Mouse (Mus musculus): Measurements from ENCODE around the gene Mad2l2. TPM values are rescaled to one million over a fixed set of nuclear protein-coding genes. Genes with fewer than 3 reads are reported as not detected.

Mad2l2 gene
- polyA plus RNA-seq (2015; fragmentation: Nextera tagmentation; extraction: Ambion mirVana) = 78.3 and 85.2 TPM in 2 replicates

GRCm38 (mm10) chr4:148130133-148130532, at the start of gene Mad2l2:
Gene Mad2l2, plus strand, starts transcription at chr4:148130384.
- Histone ChIP-seq H3K27me3 (peaks cover 23% of the 10 kb centered on the region), H3K27ac (peak within 1 kb of the TSS; percentile 67; the same call in 1 of the 2 replicates), H3K4me2 (replicated peaks) (peak within 1 kb of the TSS; percentile 91), H3K9ac (peak within 1 kb of the TSS; percentile 87), H3K4me3 (peak within 1 kb of the TSS; percentile 79), H3K9me3 (no peaks in the 10 kb centered on the region), H3K4me1 (peaks cover 15% of the 10 kb centered on the region), H3K36me3 (no peaks in the 10 kb centered on the region)
- 1% methylated on average over 18 of the region's 18 CpGs for WGBS
- peak; percentile 21; the same call in 1 of the 2 replicates for ATAC-seq (ENCODE audit: low FRiP score, low read depth)

- H3K4me3 ChIP-seq = no peak overlapping the region
- WGBS = 96% methylated on average over 1 of the region's 1 CpGs
- H3K36me3 ChIP-seq = peaks cover 23% of the 10 kb centered on the region
- no peaks in the 10 kb centered on the region for H3K27me3 ChIP-seq
- ATAC-seq (ENCODE audit: low FRiP score, low read depth) = no peak
- H3K27ac ChIP-seq = no peak overlapping the region
- H3K4me2 ChIP-seq (replicated peaks) = no peak overlapping the region
- no peaks in the 10 kb centered on the region for H3K9me3 ChIP-seq
- H3K9ac ChIP-seq = 0 out of 2 replicates have a peak overlapping the region, but pooled peaks have one; percentile 14
- peaks cover 18% of the 10 kb centered on the region for H3K4me1 ChIP-seq
Measured at GRCm38 (mm10) chr4:148080597-148080973, 49.6 kb upstream of the Mad2l2 start.

DNA sequence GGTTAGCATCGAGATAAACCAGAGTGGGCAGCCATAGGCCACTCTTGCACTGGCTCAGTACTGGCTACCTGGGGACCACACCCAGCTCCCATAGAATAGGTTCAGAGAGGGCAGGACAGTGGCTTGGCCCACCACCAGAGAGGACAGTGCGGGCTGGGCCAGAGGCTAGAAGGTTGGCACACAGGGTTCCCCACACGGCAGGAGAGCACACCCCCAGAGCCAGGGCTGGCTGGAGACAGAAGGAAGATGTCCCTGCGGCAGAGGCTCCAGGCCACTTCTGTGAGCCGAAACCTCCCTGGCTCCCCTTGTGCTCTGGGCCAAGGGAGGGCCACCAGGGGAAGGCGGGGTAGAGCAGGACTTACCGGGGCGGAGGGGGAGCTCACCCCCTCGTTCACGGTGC, 49.0 kb upstream of the Mad2l2 start:
- H3K9ac ChIP-seq = no peak overlapping the region
- no peak overlapping the region for H3K4me3 ChIP-seq
- no peak overlapping the region for H3K27ac ChIP-seq
- no peak for ATAC-seq (ENCODE audit: low FRiP score, low read depth)
- 94% methylated on average over 10 of the region's 10 CpGs for WGBS
- H3K4me2 ChIP-seq (replicated peaks) = no peak overlapping the region
- peaks cover 23% of the 10 kb centered on the region for H3K36me3 ChIP-seq
- no peaks in the 10 kb centered on the region for H3K9me3 ChIP-seq
- peaks cover 24% of the 10 kb centered on the region for H3K4me1 ChIP-seq
- no peaks in the 10 kb centered on the region for H3K27me3 ChIP-seq

- ATAC-seq (ENCODE audit: low FRiP score, low read depth) = no peak
- WGBS = 47% methylated on average over 12 of the region's 12 CpGs
- Histone ChIP-seq H3K4me3 (no peak overlapping the region), H3K36me3 (peaks cover 23% of the 10 kb centered on the region), H3K4me1 (peaks cover 36% of the 10 kb centered on the region), H3K9me3 (no peaks in the 10 kb centered on the region), H3K4me2 (replicated peaks) (no peak overlapping the region), H3K9ac (no peak overlapping the region), H3K27ac (no peak overlapping the region), H3K27me3 (no peaks in the 10 kb centered on the region)
Measured at GRCm38 (mm10) chr4:148082257-148083044, 47.7 kb upstream of the Mad2l2 start.

GRCm38 (mm10) chr4:148083176-148083899, 46.8 kb upstream of the Mad2l2 start:
- H3K36me3 ChIP-seq = peaks cover 23% of the 10 kb centered on the region
- no peaks in the 10 kb centered on the region for H3K9me3 ChIP-seq
- H3K4me2 ChIP-seq (replicated peaks) = no peak overlapping the region
- H3K4me3 ChIP-seq = no peak overlapping the region
- peak; percentile 20; the same call in 1 of the 2 replicates for ATAC-seq (ENCODE audit: low FRiP score, low read depth)
- no peak overlapping the region for H3K27ac ChIP-seq
- peak overlapping the region; percentile 50; the same call in 1 of the 2 replicates for H3K9ac ChIP-seq
- H3K4me1 ChIP-seq = peaks cover 40% of the 10 kb centered on the region
- no peaks in the 10 kb centered on the region for H3K27me3 ChIP-seq
- 52% methylated on average over 21 of the region's 21 CpGs for WGBS

- peaks cover 21% of the 10 kb centered on the region for H3K36me3 ChIP-seq
- 13% methylated on average over 8 of the region's 8 CpGs for WGBS
- peaks cover 40% of the 10 kb centered on the region for H3K4me1 ChIP-seq
- no peak overlapping the region for H3K9ac ChIP-seq
- no peak overlapping the region for H3K4me3 ChIP-seq
- no peak for ATAC-seq (ENCODE audit: low FRiP score, low read depth)
- no peak overlapping the region for H3K4me2 ChIP-seq (replicated peaks)
- H3K27ac ChIP-seq = no peak overlapping the region
- H3K9me3 ChIP-seq = no peaks in the 10 kb centered on the region
- no peaks in the 10 kb centered on the region for H3K27me3 ChIP-seq
Measured at GRCm38 (mm10) chr4:148084261-148084714, 45.9 kb upstream of the Mad2l2 start.

GRCm38 (mm10) chr4:148085131-148085906, 44.9 kb upstream of the Mad2l2 start:
- peaks cover 10% of the 10 kb centered on the region for H3K36me3 ChIP-seq
- no peak overlapping the region for H3K9ac ChIP-seq
- H3K27me3 ChIP-seq = no peaks in the 10 kb centered on the region
- 49% methylated on average over 10 of the region's 10 CpGs for WGBS
- H3K4me1 ChIP-seq = peaks cover 40% of the 10 kb centered on the region
- no peak overlapping the region for H3K4me3 ChIP-seq
- ATAC-seq (ENCODE audit: low FRiP score, low read depth) = no peak
- H3K27ac ChIP-seq = no peak overlapping the region
- H3K4me2 ChIP-seq (replicated peaks) = no peak overlapping the region
- no peaks in the 10 kb centered on the region for H3K9me3 ChIP-seq

DNA sequence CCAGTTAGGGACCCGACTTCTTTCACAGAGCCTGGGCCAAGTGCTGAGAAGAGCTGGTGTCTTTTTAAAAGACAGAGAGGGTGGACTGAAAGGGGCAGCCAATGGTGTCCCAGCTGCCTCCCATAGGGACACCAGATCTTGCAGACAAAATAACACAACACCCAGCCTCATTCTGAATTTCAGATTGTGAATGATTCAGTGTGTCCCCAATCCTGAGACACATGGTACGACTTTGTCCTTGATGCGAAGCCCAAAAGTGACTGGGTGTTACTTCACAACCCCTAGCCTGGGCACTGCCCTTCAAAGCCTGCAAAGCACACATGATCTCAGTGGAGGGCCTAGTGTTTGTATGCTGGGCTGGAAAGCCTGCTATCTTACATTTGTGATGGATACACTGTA, 44.3 kb upstream of the Mad2l2 start:
- no peak for ATAC-seq (ENCODE audit: low FRiP score, low read depth)
- WGBS = 68% methylated on average over 3 of the region's 3 CpGs

DNA sequence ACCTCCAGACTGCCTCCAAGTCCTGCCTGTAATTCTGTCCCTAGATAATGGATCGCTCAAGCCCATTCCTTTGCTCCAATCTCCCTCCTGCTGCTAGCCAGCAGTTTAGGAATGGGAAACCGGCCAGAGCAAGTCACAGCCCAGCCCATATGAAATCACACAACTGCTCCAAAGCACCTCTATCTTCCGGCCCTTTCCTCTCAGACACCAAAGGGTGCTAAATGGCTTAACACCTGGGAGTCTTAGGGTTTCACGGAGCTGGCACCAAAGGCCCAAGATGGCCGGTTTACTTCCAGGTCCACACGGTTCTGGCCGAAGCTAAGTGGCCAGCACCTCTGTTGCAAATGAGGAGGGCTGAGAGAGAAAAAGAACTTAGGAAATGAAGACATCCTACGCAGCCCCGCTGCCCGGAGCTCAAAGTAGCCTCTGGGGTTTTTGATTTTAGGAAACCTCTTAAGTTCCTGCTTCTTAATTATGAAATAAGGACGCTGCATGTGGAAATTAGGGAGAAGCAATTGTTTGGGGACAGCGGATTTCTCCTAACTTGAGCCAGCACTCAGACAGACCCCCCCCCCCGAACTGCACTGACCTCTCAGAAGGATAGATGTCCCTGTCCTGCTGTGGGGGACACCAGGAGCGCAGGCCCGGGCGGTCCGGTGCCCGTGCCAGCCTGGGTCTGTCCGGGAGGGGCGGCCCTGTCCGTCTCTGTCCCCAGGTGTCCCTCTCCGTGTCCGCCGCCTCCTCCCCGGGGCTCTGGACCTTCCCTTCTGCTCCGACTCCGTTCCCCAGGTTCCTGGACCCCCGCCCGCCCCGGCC, 42.9 kb upstream of the Mad2l2 start:
- Histone ChIP-seq H3K9me3 (no peaks in the 10 kb centered on the region), H3K27ac (peak overlapping the region; percentile 39; the same call in 1 of the 2 replicates), H3K4me2 (replicated peaks) (peak overlapping the region; percentile 90), H3K4me1 (peaks cover 40% of the 10 kb centered on the region), H3K4me3 (peak overlapping the region; percentile 89), H3K36me3 (no peaks in the 10 kb centered on the region), H3K27me3 (no peaks in the 10 kb centered on the region), H3K9ac (peak overlapping the region; percentile 87)
- 3% methylated on average over 29 of the region's 30 CpGs for WGBS
- peak; percentile 41 for ATAC-seq (ENCODE audit: low FRiP score, low read depth)

More for the DNA sequence above, 44.3 kb upstream of the Mad2l2 start:
- Histone ChIP-seq H3K9ac (no peak overlapping the region), H3K4me3 (no peak overlapping the region), H3K9me3 (no peaks in the 10 kb centered on the region), H3K27me3 (no peaks in the 10 kb centered on the region), H3K4me2 (replicated peaks) (no peak overlapping the region), H3K27ac (no peak overlapping the region), H3K36me3 (peaks cover 6% of the 10 kb centered on the region), H3K4me1 (peaks cover 40% of the 10 kb centered on the region)

DNA sequence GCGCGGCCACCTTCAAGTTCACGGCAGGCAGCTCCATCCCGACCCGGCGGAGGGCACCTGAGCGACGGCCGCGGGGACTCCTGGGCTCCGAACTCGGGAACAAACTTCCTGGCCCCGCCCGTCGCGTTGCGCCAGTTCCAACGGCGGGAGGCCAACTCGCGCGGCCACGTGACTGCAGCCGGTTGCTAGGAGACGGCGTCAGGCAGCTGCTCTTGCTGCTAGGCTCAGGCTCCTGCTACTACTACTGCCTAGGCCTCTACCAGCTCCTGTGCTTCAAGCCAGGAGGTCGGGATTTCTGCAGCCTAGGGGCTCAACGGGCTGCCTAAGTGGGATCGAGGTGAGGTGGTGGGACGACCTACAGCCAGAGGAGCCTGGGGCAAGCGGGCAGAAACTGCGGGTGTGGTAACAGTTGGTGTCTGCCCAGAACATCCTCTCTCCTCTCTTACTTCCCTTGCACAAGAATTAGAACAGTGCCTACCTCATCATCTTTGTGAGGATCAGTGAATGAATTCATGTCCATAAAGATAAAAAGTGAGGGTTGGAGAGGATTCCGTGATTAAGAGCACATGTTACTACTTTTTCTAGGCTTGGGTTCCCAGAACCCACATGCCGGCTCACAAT, 42.2 kb upstream of the Mad2l2 start, which contains the start of gene Agtrap:
Gene Agtrap (minus strand): TSS at position 125 of the 621 bp plus-strand sequence.
- H3K27me3 ChIP-seq = no peaks in the 10 kb centered on the region
- H3K9me3 ChIP-seq = no peaks in the 10 kb centered on the region
- H3K27ac ChIP-seq = peak within 1 kb of the TSS; percentile 39; the same call in 1 of the 2 replicates
- H3K36me3 ChIP-seq = no peaks in the 10 kb centered on the region
- peak within 1 kb of the TSS; percentile 89 for H3K4me3 ChIP-seq
- peak within 1 kb of the TSS; percentile 90 for H3K4me2 ChIP-seq (replicated peaks)
- ATAC-seq (ENCODE audit: low FRiP score, low read depth) = peak; percentile 91
- 5% methylated on average over 34 of the region's 34 CpGs for WGBS
- peak within 1 kb of the TSS; percentile 87 for H3K9ac ChIP-seq
- H3K4me1 ChIP-seq = peaks cover 38% of the 10 kb centered on the region

All from limb, embryonic 13.5 days (tissue).